9 mouse cellular contexts compared by ENCODE assay signal in genomic region chr7:99500201-99500600, GRCm38 (mm10). TPM values are rescaled to one million over a fixed set of nuclear protein-coding genes. Genes with fewer than 3 reads are reported as not detected.
DNase-seq lines count a peak whose midpoint lies in the region; ATAC-seq and TF ChIP-seq lines count a peak whose summit lies in the region.
"Had no signal": no experiment of that assay in that cellular context is flagged by ENCODE, and none has a peak within 500 bp of the region (broad histone marks: within the 10 kb centered on the region; RNA-seq: fewer than 3 reads in every experiment).

No protein-coding gene starts in this region.

- no peak for TF ChIP-seq EP300 in liver, postnatal 0 days (IDR thresholded peaks at IDR 0.05; ENCODE audit: low read depth)

- peaks cover 18% of the 10 kb centered on the region for H3K27me3 ChIP-seq in G1E (ENCODE audit: insufficient read depth, low read length)
- no peaks in the 10 kb centered on the region for H3K27me3 ChIP-seq in forebrain, postnatal 0 days (ENCODE audit: insufficient read depth, low read length)
- H3K27me3 ChIP-seq in liver, postnatal 0 days (ENCODE audit: insufficient read depth, low read length), result no peaks in the 10 kb centered on the region

- no peak overlapping the region for H3K9ac ChIP-seq in forebrain, postnatal 0 days
- H3K9ac ChIP-seq in liver, postnatal 0 days (replicated peaks), result no peak overlapping the region

- peak; percentile 65 for TF ChIP-seq CTCF in G1E (IDR thresholded peaks at IDR 0.05; ENCODE audit: low read depth, low read length)
- peak; percentile 95 for TF ChIP-seq CTCF in forebrain, postnatal 0 days (IDR thresholded peaks at IDR 0.05; ENCODE audit: low read depth)
- TF ChIP-seq CTCF in liver, postnatal 0 days (IDR thresholded peaks at IDR 0.05; ENCODE audit: low read depth), result peak; percentile 99
- TF ChIP-seq CTCF in olfactory bulb, adult 2 months (IDR thresholded peaks at IDR 0.05; ENCODE audit: insufficient read depth, low read depth, low read length), result peak; percentile 96

- 3% methylated on average over 8 of the region's 8 CpGs for WGBS in forebrain, postnatal 0 days
- WGBS in liver, postnatal 0 days (ENCODE audit: insufficient replicate concordance), result 1% methylated on average over 8 of the region's 8 CpGs
- WGBS in olfactory bulb, adult 2 months, result 3% methylated on average over 8 of the region's 8 CpGs

- no peak overlapping the region for H3K27ac ChIP-seq in forebrain, postnatal 0 days (ENCODE audit: low read depth, low read length)
- H3K27ac ChIP-seq in liver, postnatal 0 days (ENCODE audit: low read depth), result peak overlapping the region; percentile 57; the same call in 1 of the 2 replicates
- H3K27ac ChIP-seq in olfactory bulb, adult 2 months (ENCODE audit: insufficient read depth, low read depth, low read length), result no peak overlapping the region
- H3K27ac ChIP-seq: macrophage had no signal

- H3K4me1 ChIP-seq in G1E (ENCODE audit: insufficient read depth, low read depth, low read length), result no peaks in the 10 kb centered on the region
- H3K4me1 ChIP-seq in forebrain, postnatal 0 days (ENCODE audit: insufficient read depth), result no peaks in the 10 kb centered on the region
- peaks cover 3% of the 10 kb centered on the region; the same call in 1 of the 2 replicates for H3K4me1 ChIP-seq in liver, postnatal 0 days (ENCODE audit: insufficient read depth)
- H3K4me1 ChIP-seq in olfactory bulb, adult 2 months (ENCODE audit: control insufficient read depth, insufficient read depth, low read length), result peaks cover 2% of the 10 kb centered on the region; the same call in 1 of the 2 replicates

- no peak overlapping the region for H3K4me3 ChIP-seq in G1E (ENCODE audit: low read depth, low read length)
- no peak overlapping the region for H3K4me3 ChIP-seq in forebrain, postnatal 0 days (ENCODE audit: low read depth, low read length)
- no peak overlapping the region for H3K4me3 ChIP-seq in liver, postnatal 0 days (ENCODE audit: low read depth, low read length)
- H3K4me3 ChIP-seq in olfactory bulb, adult 2 months (ENCODE audit: insufficient read depth, low read depth, low read length), result no peak overlapping the region

- H3K36me3 ChIP-seq in G1E (replicated peaks), result no peaks in the 10 kb centered on the region
- no peaks in the 10 kb centered on the region for H3K36me3 ChIP-seq in forebrain, postnatal 0 days (ENCODE audit: insufficient read depth)
- H3K36me3 ChIP-seq in liver, postnatal 0 days (replicated peaks; ENCODE audit: insufficient read depth, low read length), result no peaks in the 10 kb centered on the region

- DNase-seq in G1E (ENCODE audit: low spot score), result no peak
- DNase-seq in cerebellum, adult 11-12 months, result peak; percentile 59
- peak; percentile 88 for DNase-seq in forebrain, postnatal 0 days
- DNase-seq in heart, postnatal 36 days, result peak; percentile 81 to 88
- peak; percentile 76 to 91 for DNase-seq in layer of hippocampus, adult 18-20 months (ENCODE audit: low spot score in 2 of 2)
- peak; percentile 89 for DNase-seq in liver, postnatal 0 days
- peak; percentile 51 for DNase-seq in testis, postnatal 14 days (ENCODE audit: low spot score)

- no peak overlapping the region for H3K4me2 ChIP-seq in forebrain, postnatal 0 days (ENCODE audit: low read depth)
- no peak overlapping the region for H3K4me2 ChIP-seq in liver, postnatal 0 days (ENCODE audit: low read depth, low read length)

- intact Hi-C loops in heart, postnatal 36 days (cut with DNase I), result loop anchor here (1.0 to 5.0 kb wide), 4 partner anchors 37 to 377 kb away; partner anchors contain the start of gene Arrb1

- no peak; the same call in 1 of the 2 replicates for ATAC-seq in G1E (ENCODE audit: extremely low read depth, insufficient number of reproducible peaks, low FRiP score, poor library complexity, severe bottlenecking)
- peak; percentile 96 for ATAC-seq in forebrain, postnatal 0 days
- ATAC-seq in liver, postnatal 0 days, result peak; percentile 88

- no peak for TF ChIP-seq POLR2A in olfactory bulb, adult 2 months (IDR thresholded peaks at IDR 0.05; ENCODE audit: insufficient read depth, low read depth, low read length)

- no peaks in the 10 kb centered on the region for H3K9me3 ChIP-seq in G1E (replicated peaks)
- H3K9me3 ChIP-seq in forebrain, postnatal 0 days (ENCODE audit: low read length), result no peaks in the 10 kb centered on the region
- H3K9me3 ChIP-seq in liver, postnatal 0 days (ENCODE audit: low read length), result no peaks in the 10 kb centered on the region

RNA-seq across cellular contexts. Expression of gene Rps3, which starts 16.7 kb away (rescaled TPM):
- 437 and 482 TPM in 2 replicates for total RNA-seq in G1E (2014; fragmentation: Nextera tagmentation)
- total RNA-seq in G1E (2017), result 2,538 and 2,989 TPM in 2 replicates
- polyA plus RNA-seq in G1E (2012), result 399 and 541 TPM in 2 replicates
- 1,114 and 1,634 TPM in 2 replicates for total RNA-seq in forebrain, postnatal 0 days (2014; rRNA removed)
- polyA plus RNA-seq in forebrain, postnatal 0 days (2015; fragmentation: Nextera tagmentation; extraction: Ambion mirVana), result 543 and 688 TPM in 2 replicates
- total RNA-seq in heart, postnatal 36 days (2021), result 100 to 1,000 TPM; 324 to 333 TPM
- 100 to 1,000 TPM; 288 to 291 TPM for total RNA-seq in layer of hippocampus, adult 18-20 months (2021)
- polyA plus RNA-seq in liver, postnatal 0 days (2015; fragmentation: Nextera tagmentation; extraction: Ambion mirVana), result 472 TPM in 2 replicates
- polyA plus RNA-seq in olfactory bulb, adult 2 months (2012; ENCODE audit: insufficient read depth, insufficient read length, low replicate concordance, missing spikeins), result 980 TPM in 1 of 2 replicates, not detected in the other

RNA-seq across cellular contexts. Expression of gene Klhl35, which starts 34.4 kb away (rescaled TPM):
- total RNA-seq in G1E (2014; fragmentation: Nextera tagmentation), result not detected in 2 replicates
- not detected in 2 replicates for total RNA-seq in G1E (2017)
- not detected in 2 replicates for polyA plus RNA-seq in G1E (2012)
- total RNA-seq in forebrain, postnatal 0 days (2014; rRNA removed), result 3.8 and 4.5 TPM in 2 replicates
- 3.1 and 3.4 TPM in 2 replicates for polyA plus RNA-seq in forebrain, postnatal 0 days (2015; fragmentation: Nextera tagmentation; extraction: Ambion mirVana)
- not detected for total RNA-seq in heart, postnatal 36 days (2021)
- total RNA-seq in layer of hippocampus, adult 18-20 months (2021), result 1 to 10 TPM; 2.2 to 2.3 TPM
- 0.35 and 0.37 TPM in 2 replicates for polyA plus RNA-seq in liver, postnatal 0 days (2015; fragmentation: Nextera tagmentation; extraction: Ambion mirVana)
- polyA plus RNA-seq in olfactory bulb, adult 2 months (2012; ENCODE audit: insufficient read depth, insufficient read length, low replicate concordance, missing spikeins), result not detected in 2 replicates
- polyA plus RNA-seq: macrophage had no signal

RNA-seq across cellular contexts. Expression of gene Arrb1, which starts 35.1 kb away (rescaled TPM):
- 73.5 and 108 TPM in 2 replicates for total RNA-seq in G1E (2014; fragmentation: Nextera tagmentation)
- 73.8 and 84.8 TPM in 2 replicates for total RNA-seq in G1E (2017)
- polyA plus RNA-seq in G1E (2012), result 33.4 and 60.6 TPM in 2 replicates
- total RNA-seq in forebrain, postnatal 0 days (2014; rRNA removed), result 88.0 and 102 TPM in 2 replicates
- 10.3 and 13.0 TPM in 2 replicates for polyA plus RNA-seq in forebrain, postnatal 0 days (2015; fragmentation: Nextera tagmentation; extraction: Ambion mirVana)
- 10 to 100 TPM; 22.3 to 25.3 TPM for total RNA-seq in heart, postnatal 36 days (2021)
- total RNA-seq in layer of hippocampus, adult 18-20 months (2021), result 100 to 1,000 TPM; 143 to 168 TPM
- 20.1 and 21.8 TPM in 2 replicates for polyA plus RNA-seq in liver, postnatal 0 days (2015; fragmentation: Nextera tagmentation; extraction: Ambion mirVana)
- polyA plus RNA-seq in olfactory bulb, adult 2 months (2012; ENCODE audit: insufficient read depth, insufficient read length, low replicate concordance, missing spikeins), result not detected in 2 replicates
